Mouse (Mus musculus) 416B (cell line): ENCODE results near the gene Oxld1.

ENCODE experiments used
- DNase-seq: peaks from one replicate; pipeline ENCODE4 v3.0.0; 2011; ENCODE audit warnings: low read depth

Oxld1 gene

GRCm38 (mm10) chr11:120483448-120483934, 25.6 kb upstream of the Oxld1 start:
- DNase-seq, result no peak

- no peak for DNase-seq
Measured at GRCm38 (mm10) chr11:120472052-120472451, 14.2 kb upstream of the Oxld1 start.

- DNase-seq, result no peak
Measured at GRCm38 (mm10) chr11:120467736-120468092, 9.8 kb upstream of the Oxld1 start.

- DNase-seq, result peak; percentile 98
Measured at GRCm38 (mm10) chr11:120467051-120467735, 9.3 kb upstream of the Oxld1 start, which contains the start of gene Arl16. Gene Arl16 (minus strand): TSS chr11:120467607.

GRCm38 (mm10) chr11:120465521-120465920, 7.7 kb upstream of the Oxld1 start:
- no peak for DNase-seq

- no peak for DNase-seq
Measured at GRCm38 (mm10) chr11:120464365-120464764, 6.5 kb upstream of the Oxld1 start.

- DNase-seq, result no peak
Measured at GRCm38 (mm10) chr11:120463536-120463935, 5.7 kb upstream of the Oxld1 start.

GRCm38 (mm10) chr11:120458847-120459597, 1.2 kb upstream of the Oxld1 start:
- peak; percentile 68 for DNase-seq

GRCm38 (mm10) chr11:120457370-120457769, 498 bp downstream of the Oxld1 start:
- DNase-seq, result no peak

GRCm38 (mm10) chr11:120455413-120455812, 2.5 kb downstream of the Oxld1 start:
- DNase-seq, result no peak

- DNase-seq, result no peak
Measured at GRCm38 (mm10) chr11:120454965-120455364, 2.9 kb downstream of the Oxld1 start.

GRCm38 (mm10) chr11:120453306-120453705, 4.6 kb downstream of the Oxld1 start, which contains the start of gene Pde6g:
Gene Pde6g (minus strand): TSS chr11:120453500.
- no peak for DNase-seq

GRCm38 (mm10) chr11:120452246-120452645, 5.6 kb downstream of the Oxld1 start:
- DNase-seq, result no peak

- no peak for DNase-seq
Measured at GRCm38 (mm10) chr11:120447179-120447578, 10.7 kb downstream of the Oxld1 start.

GRCm38 (mm10) chr11:120445475-120445874, 12.4 kb downstream of the Oxld1 start:
- DNase-seq, result no peak

- no peak for DNase-seq
Measured at GRCm38 (mm10) chr11:120444106-120444505, 13.8 kb downstream of the Oxld1 start.

- DNase-seq, result no peak
Measured at GRCm38 (mm10) chr11:120442765-120443280, 15.0 kb downstream of the Oxld1 start.

- DNase-seq, result no peak
Measured at GRCm38 (mm10) chr11:120442344-120442743, 15.5 kb downstream of the Oxld1 start, which contains the start of gene Tspan10. Gene Tspan10 (plus strand): TSS chr11:120442644.

GRCm38 (mm10) chr11:120437857-120438385, 19.9 kb downstream of the Oxld1 start:
- DNase-seq, result no peak

GRCm38 (mm10) chr11:120437152-120437856, 20.6 kb downstream of the Oxld1 start, which contains the start of gene Nploc4:
Gene Nploc4 (minus strand): TSS chr11:120437708.
- DNase-seq, result peak; percentile 81

- DNase-seq, result peak; percentile 65
Measured at GRCm38 (mm10) chr11:120426727-120427126, 31.1 kb downstream of the Oxld1 start.
